Mouse (Mus musculus): Measurements from ENCODE around the gene 1700037H04Rik.
"Not testable (repeated sequence)": the region's sequence is repeated elsewhere in the genome, so short reads cannot be mapped to it uniquely, and the experiment has no call there.

1700037H04Rik gene

GRCm38 (mm10) chr2:131128211-131128610 is 31.7 kb downstream of the 1700037H04Rik start:
- DNase-seq (ENCODE audit: low spot score in 2 of 2) = no peak

- no peak for DNase-seq (ENCODE audit: low spot score in 2 of 2)
These were observed 32.6 kb downstream of the 1700037H04Rik start, which contains the start of gene Hspa12b for GRCm38 (mm10) chr2:131127161-131127730. Gene Hspa12b, plus strand, starts transcription at chr2:131127280.

- no peak for DNase-seq (ENCODE audit: low spot score in 2 of 2)
These were observed 33.7 kb downstream of the 1700037H04Rik start for GRCm38 (mm10) chr2:131125964-131126815.

GRCm38 (mm10) chr2:131125157-131125963 is 34.5 kb downstream of the 1700037H04Rik start:
- DNase-seq (ENCODE audit: low spot score in 2 of 2) = no peak

- DNase-seq (ENCODE audit: low spot score in 2 of 2) = no peak
These were observed 35.7 kb downstream of the 1700037H04Rik start for GRCm38 (mm10) chr2:131124166-131124565.

- no peak for DNase-seq (ENCODE audit: low spot score in 2 of 2)
These were observed 40.8 kb downstream of the 1700037H04Rik start for GRCm38 (mm10) chr2:131118968-131119574.

GRCm38 (mm10) chr2:131105989-131106388 is 53.9 kb downstream of the 1700037H04Rik start:
- DNase-seq (ENCODE audit: low spot score in 2 of 2) = no peak

- DNase-seq (ENCODE audit: low spot score in 2 of 2) = not testable (repeated sequence)
These were observed 54.8 kb downstream of the 1700037H04Rik start for GRCm38 (mm10) chr2:131105061-131105460.

- DNase-seq (ENCODE audit: low spot score in 2 of 2) = no peak
These were observed 55.9 kb downstream of the 1700037H04Rik start for GRCm38 (mm10) chr2:131104021-131104420.

GRCm38 (mm10) chr2:131101530-131101929 is 58.4 kb downstream of the 1700037H04Rik start:
- DNase-seq (ENCODE audit: low spot score in 2 of 2) = no peak

GRCm38 (mm10) chr2:131097087-131097486 is 62.8 kb downstream of the 1700037H04Rik start:
- DNase-seq (ENCODE audit: low spot score in 2 of 2) = no peak

Data from frontal cortex, postnatal 36 days (tissue).